Mouse (Mus musculus) midbrain, embryonic 12.5 days (tissue): ENCODE data around the gene Mif4gd. TPM values are rescaled to one million over a fixed set of nuclear protein-coding genes. Genes with fewer than 3 reads are reported as not detected.

Experiments used
- ATAC-seq: fragments of 200-750 bp; cut with Nextera tagmentation; 2 replicates; pipeline ENCODE4 v1.8.0; 2017; ENCODE audit warnings: low read depth, moderate TSS enrichment, moderate library complexity; ENCODE audit not compliant: low FRiP score
- H3K27ac ChIP-seq: fragments of 300-500 bp; sonication (generic); replicated peaks from 2 replicates; pipeline ENCODE4 v1.5.1; 2016; ENCODE audit warnings: mild to moderate bottlenecking
- H3K27me3 ChIP-seq: fragments of 300-500 bp; sonication (generic); 2 replicates; pipeline ENCODE4 v1.6.1; 2016; ENCODE audit warnings: mild to moderate bottlenecking
- H3K36me3 ChIP-seq: fragments of 300-500 bp; sonication (generic); 2 replicates; pipeline ENCODE4 v1.6.1; 2016
- H3K4me1 ChIP-seq: fragments of 300-500 bp; sonication (generic); 2 replicates; pipeline ENCODE4 v1.6.1; 2016
- H3K4me2 ChIP-seq: fragments of 300-500 bp; sonication (generic); replicated peaks from 2 replicates; pipeline ENCODE4 v1.6.1; 2016; ENCODE audit warnings: mild to moderate bottlenecking, moderate library complexity
- H3K4me3 ChIP-seq: fragments of 300-500 bp; sonication (generic); 2 replicates; pipeline ENCODE4 v1.5.1; 2016; ENCODE audit warnings: mild to moderate bottlenecking
- H3K9ac ChIP-seq: fragments of 300-500 bp; sonication (generic); replicated peaks from 2 replicates; pipeline ENCODE4 v1.6.1; 2016; ENCODE audit warnings: mild to moderate bottlenecking, moderate library complexity
- H3K9me3 ChIP-seq: fragments of 300-500 bp; sonication (generic); 2 replicates; pipeline ENCODE4 v1.6.1; 2016; ENCODE audit warnings: mild to moderate bottlenecking
- WGBS: fragments of 180-500 bp; shearing (Covaris S2); methylation state at CpG from one replicate; pipeline ENCODE4 v1.1.7; 2016; 5-methylcytosine and 5-hydroxymethylcytosine counted together
- polyA plus RNA-seq: library from polyadenylated mRNA; unstranded; fragments of >200 nt; fragmentation: Nextera tagmentation; extraction: Ambion mirVana; gene quantifications from 2 replicates; pipeline ENCODE4 v1.2.1, GENCODE M21; 2016

Gene Mif4gd
- polyA plus RNA-seq, 1 experiment from 2014 or later, result 15.1 TPM

- Histone ChIP-seq H3K9ac (no peak overlapping the region), H3K36me3 (peaks cover 43% of the 10 kb centered on the region)
Measured at GRCm38 (mm10) chr11:115618001-115618400, 5.2 kb upstream of the Mif4gd start.

GRCm38 (mm10) chr11:115616893-115617292, 4.1 kb upstream of the Mif4gd start:
- no peak for ATAC-seq
- no peak overlapping the region for H3K4me2 ChIP-seq
- H3K9ac ChIP-seq, result no peak overlapping the region
- H3K4me1 ChIP-seq, result peaks cover 9% of the 10 kb centered on the region
- WGBS, result 83% methylated on average over 6 of the region's 6 CpGs
- peaks cover 14% of the 10 kb centered on the region; the same call in 1 of the 2 replicates for H3K27me3 ChIP-seq
- H3K9me3 ChIP-seq, result no peaks in the 10 kb centered on the region
- H3K4me3 ChIP-seq, result no peak overlapping the region
- H3K36me3 ChIP-seq, result peaks cover 33% of the 10 kb centered on the region
- no peak overlapping the region for H3K27ac ChIP-seq

More at GRCm38 (mm10) chr11:115618001-115618400, 5.2 kb upstream of the Mif4gd start:
- Histone ChIP-seq H3K4me1 (peaks cover 6% of the 10 kb centered on the region), H3K4me2 (no peak overlapping the region), H3K9me3 (no peaks in the 10 kb centered on the region), H3K4me3 (no peak overlapping the region), H3K27me3 (peaks cover 14% of the 10 kb centered on the region; the same call in 1 of the 2 replicates), H3K27ac (no peak overlapping the region)
- ATAC-seq, result no peak
- WGBS, result 87% methylated on average over 2 of the region's 2 CpGs

GRCm38 (mm10) chr11:115616371-115616770, 3.6 kb upstream of the Mif4gd start:
- WGBS, result 95% methylated on average over 7 of the region's 7 CpGs
- Histone ChIP-seq H3K4me3 (no peak overlapping the region), H3K9me3 (no peaks in the 10 kb centered on the region), H3K4me1 (peaks cover 14% of the 10 kb centered on the region), H3K9ac (no peak overlapping the region), H3K36me3 (peaks cover 29% of the 10 kb centered on the region), H3K27ac (no peak overlapping the region), H3K27me3 (peaks cover 19% of the 10 kb centered on the region), H3K4me2 (no peak overlapping the region)
- ATAC-seq, result no peak

GRCm38 (mm10) chr11:115615875-115616274, 3.1 kb upstream of the Mif4gd start:
- 0 out of 2 replicates have a peak overlapping the region, but pooled peaks have one; percentile 6 for H3K9ac ChIP-seq

GRCm38 (mm10) chr11:115615108-115615825, 2.5 kb upstream of the Mif4gd start:
- no peak for ATAC-seq
- 0 out of 2 replicates have a peak overlapping the region, but pooled peaks have one; percentile 6 for H3K9ac ChIP-seq
- no peak overlapping the region for H3K4me3 ChIP-seq
- no peak overlapping the region for H3K27ac ChIP-seq
- 87% methylated on average over 15 of the region's 15 CpGs for WGBS
- H3K4me1 ChIP-seq, result peaks cover 14% of the 10 kb centered on the region
- no peak overlapping the region for H3K4me2 ChIP-seq
- H3K36me3 ChIP-seq, result peaks cover 19% of the 10 kb centered on the region
- peaks cover 22% of the 10 kb centered on the region for H3K27me3 ChIP-seq
- no peaks in the 10 kb centered on the region for H3K9me3 ChIP-seq

More at GRCm38 (mm10) chr11:115615875-115616274, 3.1 kb upstream of the Mif4gd start:
- Histone ChIP-seq H3K27me3 (peaks cover 22% of the 10 kb centered on the region), H3K4me2 (no peak overlapping the region), H3K4me1 (peaks cover 14% of the 10 kb centered on the region), H3K27ac (no peak overlapping the region), H3K9me3 (no peaks in the 10 kb centered on the region), H3K4me3 (no peak overlapping the region), H3K36me3 (peaks cover 25% of the 10 kb centered on the region)
- WGBS, result 95% methylated on average over 6 of the region's 6 CpGs
- ATAC-seq, result no peak

- Histone ChIP-seq H3K36me3 (peaks cover 12% of the 10 kb centered on the region), H3K4me1 (peaks cover 14% of the 10 kb centered on the region), H3K4me3 (no peak overlapping the region), H3K9me3 (no peaks in the 10 kb centered on the region), H3K9ac (no peak overlapping the region), H3K4me2 (no peak overlapping the region), H3K27me3 (peaks cover 22% of the 10 kb centered on the region), H3K27ac (no peak overlapping the region)
- no peak for ATAC-seq
- 84% methylated on average over 10 of the region's 10 CpGs for WGBS
Measured at GRCm38 (mm10) chr11:115614346-115615107, 1.8 kb upstream of the Mif4gd start.

GRCm38 (mm10) chr11:115613138-115613945, 573 bp upstream of the Mif4gd start:
- ATAC-seq, result no peak
- peak overlapping the region; percentile 61 for H3K9ac ChIP-seq
- peak overlapping the region; percentile 60 for H3K4me3 ChIP-seq
- peaks cover 14% of the 10 kb centered on the region for H3K4me1 ChIP-seq
- no peaks in the 10 kb centered on the region for H3K9me3 ChIP-seq
- H3K27ac ChIP-seq, result peak overlapping the region; percentile 74
- peaks cover 17% of the 10 kb centered on the region for H3K36me3 ChIP-seq
- under 1% methylated on average over 16 of the region's 16 CpGs for WGBS
- peaks cover 22% of the 10 kb centered on the region for H3K27me3 ChIP-seq
- H3K4me2 ChIP-seq, result peak overlapping the region; percentile 87

- ATAC-seq, result peak; percentile 14
Measured at GRCm38 (mm10) chr11:115612059-115612409, 735 bp downstream of the Mif4gd start.

GRCm38 (mm10) chr11:115611173-115611572, 1.6 kb downstream of the Mif4gd start:
- WGBS, result 81% methylated on average over 6 of the region's 6 CpGs
- no peak for ATAC-seq
- no peak overlapping the region for H3K4me3 ChIP-seq

More at GRCm38 (mm10) chr11:115612059-115612409, 735 bp downstream of the Mif4gd start:
- Histone ChIP-seq H3K27me3 (peaks cover 22% of the 10 kb centered on the region), H3K4me3 (peak overlapping the region; percentile 60), H3K9ac (peak overlapping the region; percentile 61), H3K4me2 (peak overlapping the region; percentile 87), H3K36me3 (peaks cover 30% of the 10 kb centered on the region), H3K4me1 (peaks cover 14% of the 10 kb centered on the region), H3K9me3 (no peaks in the 10 kb centered on the region), H3K27ac (peak overlapping the region; percentile 35)
- WGBS, result 3% methylated on average over 13 of the region's 13 CpGs

GRCm38 (mm10) chr11:115609576-115609975, 3.2 kb downstream of the Mif4gd start:
- peaks cover 21% of the 10 kb centered on the region for H3K27me3 ChIP-seq
- 76% methylated on average over 3 of the region's 3 CpGs for WGBS
- H3K9me3 ChIP-seq, result no peaks in the 10 kb centered on the region
- no peak overlapping the region for H3K4me2 ChIP-seq
- H3K9ac ChIP-seq, result no peak overlapping the region
- peaks cover 42% of the 10 kb centered on the region for H3K36me3 ChIP-seq
- H3K4me3 ChIP-seq, result no peak overlapping the region
- no peak overlapping the region for H3K27ac ChIP-seq
- peaks cover 23% of the 10 kb centered on the region for H3K4me1 ChIP-seq
- ATAC-seq, result no peak

More at GRCm38 (mm10) chr11:115611173-115611572, 1.6 kb downstream of the Mif4gd start:
- Histone ChIP-seq H3K27me3 (peaks cover 22% of the 10 kb centered on the region), H3K36me3 (peaks cover 38% of the 10 kb centered on the region), H3K27ac (no peak overlapping the region), H3K4me2 (no peak overlapping the region), H3K9ac (no peak overlapping the region), H3K4me1 (peaks cover 14% of the 10 kb centered on the region), H3K9me3 (no peaks in the 10 kb centered on the region)
